Mouse (Mus musculus): ENCODE data around the gene Cldn14. TPM values are rescaled to one million over a fixed set of nuclear protein-coding genes. Genes with fewer than 3 reads are reported as not detected.
"Not testable (repeated sequence)": the region's sequence is repeated elsewhere in the genome, so short reads cannot be mapped to it uniquely, and the experiment has no call there.

The Cldn14 gene
- polyA plus RNA-seq, 1 experiment, result not detected

DNA sequence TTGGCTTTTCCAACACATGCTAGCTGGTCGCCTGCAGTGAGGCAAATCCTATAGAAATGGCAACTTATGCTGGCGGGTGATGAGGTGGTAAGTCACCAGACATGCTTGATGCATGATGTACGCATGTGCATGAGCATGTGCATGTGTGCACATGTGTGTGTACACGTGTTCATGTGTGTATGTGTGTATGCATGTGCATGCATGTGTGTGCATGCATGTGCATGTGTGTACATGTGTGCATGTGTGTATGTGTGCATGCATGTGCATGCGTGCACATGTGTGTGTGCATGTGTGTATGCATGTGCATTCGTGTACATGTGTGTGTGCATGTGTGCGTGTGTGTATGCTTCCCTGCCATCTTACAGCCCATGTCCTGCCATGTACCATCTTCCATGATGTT is 28.6 kb upstream of the Cldn14 start:
- H3K4me1 ChIP-seq (ENCODE audit: control insufficient read depth, insufficient read depth, low read length), result peaks cover 10% of the 10 kb centered on the region
- H3K4me3 ChIP-seq (ENCODE audit: insufficient read depth, low read length), result no peak overlapping the region
- no peak for TF ChIP-seq POLR2A (IDR thresholded peaks at IDR 0.05; ENCODE audit: low read depth, low read length)
- peak; percentile 10; the same call in 1 of the 2 replicates for TF ChIP-seq CTCF (IDR thresholded peaks at IDR 0.05; ENCODE audit: borderline replicate concordance, insufficient read depth, low read length)
- no peak overlapping the region for H3K27ac ChIP-seq (ENCODE audit: insufficient read depth, low read length)

DNA sequence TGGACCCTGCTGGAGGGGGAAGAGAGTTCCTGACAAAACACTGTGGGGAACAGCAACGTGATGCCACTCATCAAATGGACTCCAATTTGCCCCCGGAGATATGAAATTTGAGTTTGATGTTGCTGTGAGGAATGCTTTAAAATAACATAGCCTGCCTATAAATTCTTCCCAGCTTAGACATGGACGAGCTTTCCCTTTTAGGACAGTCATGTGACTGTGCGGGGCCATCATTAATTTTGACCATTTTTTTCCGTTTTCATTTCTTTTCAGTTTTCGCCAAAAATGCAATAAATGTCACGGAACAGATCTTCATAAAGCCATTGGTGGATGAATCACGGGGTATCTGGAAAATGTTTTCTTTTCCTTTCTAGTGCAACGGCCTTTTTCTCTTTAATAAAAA is 25.5 kb upstream of the Cldn14 start:
- H3K4me3 ChIP-seq (ENCODE audit: insufficient read depth, low read length), result no peak overlapping the region
- peaks cover 10% of the 10 kb centered on the region for H3K4me1 ChIP-seq (ENCODE audit: control insufficient read depth, insufficient read depth, low read length)
- peak overlapping the region; percentile 89 for H3K27ac ChIP-seq (ENCODE audit: insufficient read depth, low read length)
- TF ChIP-seq CTCF (IDR thresholded peaks at IDR 0.05; ENCODE audit: borderline replicate concordance, insufficient read depth, low read length) (no peak), POLR2A (IDR thresholded peaks at IDR 0.05; ENCODE audit: low read depth, low read length) (no peak)

- no peak for TF ChIP-seq POLR2A (IDR thresholded peaks at IDR 0.05; ENCODE audit: low read depth, low read length)
- TF ChIP-seq CTCF (IDR thresholded peaks at IDR 0.05; ENCODE audit: borderline replicate concordance, insufficient read depth, low read length), result no peak
- peaks cover 10% of the 10 kb centered on the region for H3K4me1 ChIP-seq (ENCODE audit: control insufficient read depth, insufficient read depth, low read length)
- H3K4me3 ChIP-seq (ENCODE audit: insufficient read depth, low read length), result no peak overlapping the region
- no peak overlapping the region for H3K27ac ChIP-seq (ENCODE audit: insufficient read depth, low read length)
Measured at GRCm38 (mm10) chr16:94032270-94032669, 23.6 kb upstream of the Cldn14 start.

DNA sequence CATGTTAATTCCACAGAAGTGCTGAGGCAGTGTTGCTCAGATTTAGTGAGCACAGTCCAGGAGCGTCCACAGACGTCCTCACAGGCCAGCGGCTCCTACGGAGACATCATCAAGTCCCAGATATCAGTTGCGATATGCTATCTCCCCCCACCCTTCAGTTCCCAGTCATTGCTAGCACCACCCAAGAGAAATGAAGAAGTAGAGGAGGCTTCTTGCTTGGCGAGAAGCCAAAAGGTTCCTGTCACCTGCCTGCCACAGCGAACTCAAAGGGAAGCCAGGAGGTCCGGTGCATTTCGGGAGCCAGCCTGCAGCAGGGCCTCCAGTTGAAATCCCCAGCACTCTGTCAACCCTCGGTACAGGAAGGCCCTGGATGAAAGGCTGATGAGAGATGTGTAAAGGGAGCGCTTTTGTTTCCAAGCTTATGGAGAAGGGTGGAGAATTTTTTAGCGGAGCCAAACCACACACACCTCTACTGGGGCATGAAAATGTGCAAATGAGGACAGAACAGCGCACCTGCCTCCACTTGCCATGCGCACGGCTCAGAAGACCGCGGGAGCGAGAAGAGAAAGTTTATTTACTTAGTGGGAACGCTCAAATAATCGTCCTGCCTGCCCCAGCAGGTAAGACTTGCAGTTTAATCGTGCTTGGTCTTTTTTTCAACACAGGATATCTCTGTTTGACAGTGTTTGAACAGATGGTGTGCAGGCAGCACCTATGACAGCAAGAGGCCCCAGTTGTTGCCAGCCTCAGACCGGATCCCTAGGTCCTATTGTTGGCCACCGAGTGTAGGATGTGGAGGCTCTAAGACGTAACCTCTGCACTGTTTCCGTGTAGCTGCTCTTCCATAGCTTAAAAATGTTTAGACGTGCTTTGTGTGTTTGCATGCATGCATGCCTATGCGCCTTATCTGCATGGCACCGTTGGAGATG is 15.0 kb upstream of the Cldn14 start:
- no peak overlapping the region for H3K27ac ChIP-seq (ENCODE audit: insufficient read depth, low read length)
- H3K4me3 ChIP-seq (ENCODE audit: insufficient read depth, low read length), result no peak overlapping the region
- TF ChIP-seq POLR2A (IDR thresholded peaks at IDR 0.05; ENCODE audit: low read depth, low read length), result no peak
- TF ChIP-seq CTCF (IDR thresholded peaks at IDR 0.05; ENCODE audit: borderline replicate concordance, insufficient read depth, low read length), result no peak
- no peaks in the 10 kb centered on the region for H3K4me1 ChIP-seq (ENCODE audit: control insufficient read depth, insufficient read depth, low read length)

DNA sequence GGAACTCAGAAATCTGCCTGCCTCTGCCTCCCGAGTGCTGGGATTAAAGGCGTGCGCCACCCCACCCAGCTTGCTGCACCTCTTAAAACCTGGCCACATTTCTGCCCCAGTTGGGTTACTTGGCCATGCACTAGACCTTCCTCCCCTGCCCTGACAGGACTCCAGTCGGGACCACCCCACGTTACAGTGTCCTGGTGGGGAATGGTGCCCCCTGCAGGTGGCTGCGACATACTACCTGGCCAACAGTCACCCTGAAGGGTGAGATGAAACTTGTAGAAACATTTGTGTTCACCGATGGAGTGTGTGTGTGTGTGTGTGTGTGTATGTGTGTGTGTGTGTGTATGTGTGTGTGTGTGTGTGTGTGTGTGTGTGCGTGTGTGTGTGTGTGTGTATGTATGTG is 11.1 kb upstream of the Cldn14 start:
- not testable (repeated sequence) for H3K27ac ChIP-seq (ENCODE audit: insufficient read depth, low read length); H3K4me1 ChIP-seq (ENCODE audit: control insufficient read depth, insufficient read depth, low read length); H3K4me3 ChIP-seq (ENCODE audit: insufficient read depth, low read length)

GRCm38 (mm10) chr16:94017953-94018352 is 9.3 kb upstream of the Cldn14 start:
- TF ChIP-seq CTCF (IDR thresholded peaks at IDR 0.05; ENCODE audit: borderline replicate concordance, insufficient read depth, low read length), result no peak
- no peak for TF ChIP-seq POLR2A (IDR thresholded peaks at IDR 0.05; ENCODE audit: low read depth, low read length)
- Histone ChIP-seq H3K27ac (ENCODE audit: insufficient read depth, low read length) (no peak overlapping the region), H3K4me1 (ENCODE audit: control insufficient read depth, insufficient read depth, low read length) (no peaks in the 10 kb centered on the region), H3K4me3 (ENCODE audit: insufficient read depth, low read length) (no peak overlapping the region)

- no peaks in the 10 kb centered on the region for H3K4me1 ChIP-seq (ENCODE audit: control insufficient read depth, insufficient read depth, low read length)
- TF ChIP-seq CTCF (IDR thresholded peaks at IDR 0.05; ENCODE audit: borderline replicate concordance, insufficient read depth, low read length) (no peak), POLR2A (IDR thresholded peaks at IDR 0.05; ENCODE audit: low read depth, low read length) (no peak)
- no peak overlapping the region for H3K27ac ChIP-seq (ENCODE audit: insufficient read depth, low read length)
- no peak overlapping the region for H3K4me3 ChIP-seq (ENCODE audit: insufficient read depth, low read length)
Measured at GRCm38 (mm10) chr16:94014489-94015096, 6.0 kb upstream of the Cldn14 start.

DNA sequence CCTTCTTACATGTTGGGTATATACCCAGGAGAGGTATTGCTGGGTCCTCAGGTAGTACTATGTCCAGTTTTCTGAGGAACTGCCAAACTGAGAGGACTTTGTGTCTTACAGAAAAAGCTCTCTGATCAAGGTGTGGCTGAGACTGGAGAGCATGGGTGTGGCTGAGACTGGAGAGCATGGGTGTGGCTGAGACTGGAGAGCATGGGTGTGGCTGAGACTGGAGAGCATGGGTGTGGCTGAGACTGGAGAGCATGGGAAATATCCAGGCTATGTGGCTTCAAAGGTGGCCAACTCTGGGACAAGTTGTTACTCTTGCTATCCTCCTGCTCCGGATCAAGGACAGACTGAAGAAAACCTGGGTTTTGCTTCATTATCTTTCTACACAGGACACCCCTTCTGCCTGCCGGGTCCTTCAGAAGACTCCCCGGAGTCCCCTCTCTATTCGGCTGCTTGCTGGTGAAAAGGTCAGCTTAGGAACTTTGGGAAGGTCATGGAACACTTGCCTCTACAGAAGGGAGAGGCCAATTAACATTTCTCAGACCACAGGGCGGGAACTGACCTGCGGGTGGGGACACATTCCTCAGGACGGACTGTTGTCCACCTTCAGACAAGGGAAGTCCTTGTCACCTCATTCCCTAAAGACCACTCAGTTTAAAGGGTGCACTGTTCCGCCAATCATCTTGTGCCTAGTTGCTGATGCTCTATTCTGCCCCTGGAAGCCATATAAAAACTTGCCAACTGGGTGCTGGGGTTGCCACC is 4.9 kb upstream of the Cldn14 start:
- not testable (repeated sequence) for H3K4me1 ChIP-seq (ENCODE audit: control insufficient read depth, insufficient read depth, low read length); H3K27ac ChIP-seq (ENCODE audit: insufficient read depth, low read length); H3K4me3 ChIP-seq (ENCODE audit: insufficient read depth, low read length)

GRCm38 (mm10) chr16:94011224-94011623 is 2.6 kb upstream of the Cldn14 start:
- Histone ChIP-seq H3K4me3 (ENCODE audit: insufficient read depth, low read length) (no peak overlapping the region), H3K27ac (ENCODE audit: insufficient read depth, low read length) (no peak overlapping the region)
- no peak for TF ChIP-seq POLR2A (IDR thresholded peaks at IDR 0.05; ENCODE audit: low read depth, low read length)
- no peak for TF ChIP-seq CTCF (IDR thresholded peaks at IDR 0.05; ENCODE audit: borderline replicate concordance, insufficient read depth, low read length)

GRCm38 (mm10) chr16:94010633-94011032 is 2.0 kb upstream of the Cldn14 start:
- no peak overlapping the region for H3K27ac ChIP-seq (ENCODE audit: insufficient read depth, low read length)
- no peaks in the 10 kb centered on the region for H3K4me1 ChIP-seq (ENCODE audit: control insufficient read depth, insufficient read depth, low read length)
- no peak overlapping the region for H3K4me3 ChIP-seq (ENCODE audit: insufficient read depth, low read length)
- TF ChIP-seq POLR2A (IDR thresholded peaks at IDR 0.05; ENCODE audit: low read depth, low read length), result no peak
- no peak for TF ChIP-seq CTCF (IDR thresholded peaks at IDR 0.05; ENCODE audit: borderline replicate concordance, insufficient read depth, low read length)

More at GRCm38 (mm10) chr16:94011224-94011623, 2.6 kb upstream of the Cldn14 start:
- no peaks in the 10 kb centered on the region for H3K4me1 ChIP-seq (ENCODE audit: control insufficient read depth, insufficient read depth, low read length)
